Mouse (Mus musculus): Measurements from ENCODE around the gene 1700020N01Rik.

DNA sequence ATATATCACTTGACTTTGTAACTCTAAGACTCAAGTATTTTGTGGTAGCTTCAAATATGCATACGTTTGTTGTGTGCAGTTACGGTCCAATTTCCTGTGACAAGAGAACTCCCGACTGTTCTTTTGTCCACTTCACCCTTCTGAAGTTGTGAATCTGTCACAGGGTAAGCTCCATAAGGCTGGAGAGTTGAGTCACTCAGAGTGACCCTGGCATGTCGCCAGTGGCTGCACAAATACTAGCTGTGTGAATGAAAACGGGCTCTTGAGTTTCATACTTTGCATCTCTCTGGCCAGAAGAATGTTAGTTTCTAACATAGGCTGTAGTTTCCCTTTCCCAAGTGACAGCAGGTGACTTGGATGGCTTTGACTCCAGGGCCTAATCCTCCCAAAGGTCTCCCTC lies 14.0 kb downstream of the 1700020N01Rik start:
- TF ChIP-seq CTCF (IDR thresholded peaks at IDR 0.05; ENCODE audit: insufficient read depth, low read depth, low read length) (no peak), POLR2A (IDR thresholded peaks at IDR 0.05; ENCODE audit: insufficient read depth, low read depth, low read length) (no peak)

Measured in olfactory bulb, adult 2 months (tissue).